Mouse (Mus musculus) liver (tissue): Measurements from ENCODE around the gene Ptprc.
A peak's percentile ranks its signal among the peaks of the same experiment; 100 is the strongest.

ENCODE experiments used
- DNase-seq: peaks from one replicate; pipeline ENCODE4 v3.0.0-alpha.2; 2020; ENCODE audit warnings: mixed read lengths

Ptprc gene

DNA sequence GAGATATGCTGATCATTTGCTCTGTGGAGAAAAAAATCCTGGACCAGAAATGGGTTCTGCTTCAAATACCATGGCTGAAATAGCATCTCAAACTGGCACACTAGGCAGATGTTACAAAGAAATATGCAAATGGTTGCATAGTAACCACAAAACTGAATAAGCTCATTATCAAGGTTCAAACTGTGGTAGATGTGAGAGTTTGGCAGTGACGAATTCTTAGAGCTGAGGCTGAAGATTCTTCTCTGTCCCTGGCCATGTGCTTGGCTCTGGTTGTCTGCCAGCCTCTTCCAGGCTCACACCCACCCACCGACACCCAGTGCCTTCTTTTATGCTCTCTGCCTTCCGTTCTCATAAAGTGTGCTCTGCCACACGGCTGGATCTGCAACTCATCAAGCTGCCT, 26.7 kb downstream of the Ptprc start:
- no peak for DNase-seq

DNA sequence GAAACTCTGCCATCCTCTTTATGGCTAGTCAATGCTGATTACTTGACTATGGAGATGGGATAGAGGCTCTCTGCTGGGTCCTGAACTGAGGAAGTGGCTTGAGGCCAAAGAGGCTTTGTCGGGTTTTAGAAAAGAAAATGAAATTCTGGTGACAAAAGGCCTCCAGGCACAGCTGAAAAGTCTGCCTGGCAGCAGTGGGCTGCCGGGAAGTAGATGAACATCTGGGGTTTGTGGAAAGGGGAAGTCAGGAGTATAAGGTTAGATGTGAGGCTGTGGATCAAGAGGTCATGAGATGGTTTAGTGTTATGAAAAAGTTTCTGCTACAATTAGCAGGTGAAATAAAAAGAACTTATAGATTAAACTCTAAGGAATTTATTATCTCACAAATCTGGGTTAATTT, 29.9 kb downstream of the Ptprc start:
- DNase-seq = no peak

DNA sequence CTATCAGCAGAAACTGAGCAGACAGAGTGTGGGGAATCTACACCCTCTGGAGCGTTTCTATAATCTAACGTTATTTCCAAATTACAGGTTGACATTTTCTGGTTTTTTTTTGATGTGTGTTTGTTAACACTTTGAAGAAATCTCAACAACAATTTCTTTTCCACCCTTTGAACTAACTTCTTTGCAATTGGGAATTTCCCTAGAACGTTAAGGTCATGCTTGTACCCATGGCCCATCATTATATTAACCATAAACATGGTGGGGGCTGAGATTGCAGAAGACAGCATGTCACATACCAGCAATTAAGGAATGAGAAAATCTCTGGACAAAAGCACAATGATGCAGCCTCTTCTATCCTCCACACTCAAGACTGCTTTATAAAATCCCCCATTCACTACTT, 30.4 kb downstream of the Ptprc start:
- no peak for DNase-seq

DNA sequence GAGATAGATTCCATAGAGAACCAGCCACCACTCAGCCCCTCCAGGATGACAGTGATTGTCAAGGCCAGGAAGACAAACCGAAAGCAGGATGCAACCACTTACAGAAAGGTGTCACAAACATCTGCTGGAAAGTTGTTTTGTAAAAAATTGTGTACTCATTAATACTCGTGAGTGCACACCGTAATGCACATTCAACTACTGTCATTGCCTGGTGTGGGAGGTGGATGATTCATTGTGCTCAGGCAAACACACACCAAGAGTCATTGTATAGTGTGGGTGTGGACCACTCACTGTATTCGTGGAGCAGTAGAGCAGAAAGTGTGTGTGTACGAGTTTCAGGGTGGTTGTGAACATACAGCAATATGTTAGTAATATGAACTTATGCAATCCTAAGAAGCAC, 31.1 kb downstream of the Ptprc start:
- DNase-seq = no peak

DNA sequence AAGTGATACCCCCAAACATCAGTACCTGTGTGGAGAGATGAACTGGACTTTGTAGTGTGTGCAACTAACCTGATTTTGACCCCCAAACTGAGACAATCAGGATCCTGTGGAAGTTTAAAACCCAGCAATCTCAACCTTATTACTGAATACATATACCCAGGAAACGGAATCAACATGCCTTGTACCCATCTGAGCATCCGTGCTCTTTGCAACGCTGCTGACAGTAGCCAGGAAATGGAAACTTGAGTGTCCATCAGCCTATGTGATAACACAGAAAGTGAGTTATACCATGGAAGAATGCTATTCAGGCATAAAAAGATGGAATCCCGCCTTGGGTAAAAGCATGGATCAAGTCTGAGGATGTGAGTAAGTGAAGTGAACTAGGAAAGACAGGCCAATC, 34.7 kb downstream of the Ptprc start:
- DNase-seq = no peak

DNA sequence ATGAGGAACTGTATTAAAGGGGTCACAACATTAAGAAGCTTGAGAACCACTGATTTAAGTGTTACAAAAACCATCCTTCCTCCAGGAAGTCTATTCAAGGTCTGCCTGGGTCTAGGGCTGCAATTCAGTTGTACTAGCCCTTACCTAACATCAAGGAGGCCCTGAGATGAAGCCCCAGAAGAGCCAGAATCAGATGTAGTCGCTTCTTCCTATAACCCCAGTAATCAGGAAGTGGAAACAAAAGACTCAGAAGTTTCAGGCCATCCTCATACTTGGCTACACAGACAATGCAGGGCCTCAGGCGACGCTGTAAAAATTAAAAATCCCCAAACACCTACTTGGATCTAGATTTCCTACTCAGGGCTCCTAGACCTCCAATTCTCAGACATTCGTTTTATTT, 37.8 kb downstream of the Ptprc start:
- no peak for DNase-seq

DNA sequence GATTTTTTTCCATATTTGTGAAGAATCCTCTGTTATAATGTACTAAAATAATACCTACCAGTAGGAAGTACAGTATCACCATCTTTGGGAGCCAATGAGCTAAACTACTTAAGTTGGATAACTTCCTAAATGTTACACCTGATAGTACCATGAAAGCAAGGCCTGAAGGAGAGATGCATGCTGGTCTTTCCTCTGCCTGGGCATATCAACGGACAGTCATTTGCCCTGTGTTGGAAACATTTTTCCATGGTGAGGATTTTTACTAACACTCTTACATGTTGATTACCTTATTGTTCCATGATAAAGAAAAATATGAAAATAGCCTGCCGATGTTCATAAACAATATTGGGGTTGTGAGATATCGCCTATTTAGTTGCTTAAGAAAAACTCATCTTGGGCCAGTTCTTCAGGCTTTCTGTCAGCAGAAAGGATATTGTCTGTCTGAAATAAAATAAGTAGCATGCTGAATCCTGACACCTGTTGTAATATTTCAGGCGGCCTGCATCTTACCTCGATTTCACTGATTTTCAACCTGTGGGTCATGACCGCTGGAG, 38.4 kb downstream of the Ptprc start:
- no peak for DNase-seq

DNA sequence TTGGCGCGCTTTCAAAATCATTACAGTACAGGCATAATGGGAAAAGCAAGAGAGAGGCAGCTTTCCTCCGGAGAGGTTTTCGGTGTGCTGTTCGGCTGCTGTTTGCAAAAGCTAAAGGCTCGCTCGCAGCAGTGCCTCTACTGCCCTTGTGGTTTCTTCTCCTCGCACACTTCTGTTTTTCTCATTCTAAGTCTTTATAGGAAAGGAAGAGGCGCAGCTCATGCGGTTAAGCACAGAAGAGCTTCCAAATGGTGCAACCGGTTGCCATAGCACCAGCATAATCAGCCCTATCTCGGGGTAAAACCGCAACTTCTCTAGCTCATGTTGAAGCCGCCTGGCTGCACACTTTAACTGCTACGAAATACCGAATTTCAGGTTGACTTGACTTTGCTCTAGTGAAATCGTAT, 39.1 kb downstream of the Ptprc start:
- peak; percentile 49 for DNase-seq

DNA sequence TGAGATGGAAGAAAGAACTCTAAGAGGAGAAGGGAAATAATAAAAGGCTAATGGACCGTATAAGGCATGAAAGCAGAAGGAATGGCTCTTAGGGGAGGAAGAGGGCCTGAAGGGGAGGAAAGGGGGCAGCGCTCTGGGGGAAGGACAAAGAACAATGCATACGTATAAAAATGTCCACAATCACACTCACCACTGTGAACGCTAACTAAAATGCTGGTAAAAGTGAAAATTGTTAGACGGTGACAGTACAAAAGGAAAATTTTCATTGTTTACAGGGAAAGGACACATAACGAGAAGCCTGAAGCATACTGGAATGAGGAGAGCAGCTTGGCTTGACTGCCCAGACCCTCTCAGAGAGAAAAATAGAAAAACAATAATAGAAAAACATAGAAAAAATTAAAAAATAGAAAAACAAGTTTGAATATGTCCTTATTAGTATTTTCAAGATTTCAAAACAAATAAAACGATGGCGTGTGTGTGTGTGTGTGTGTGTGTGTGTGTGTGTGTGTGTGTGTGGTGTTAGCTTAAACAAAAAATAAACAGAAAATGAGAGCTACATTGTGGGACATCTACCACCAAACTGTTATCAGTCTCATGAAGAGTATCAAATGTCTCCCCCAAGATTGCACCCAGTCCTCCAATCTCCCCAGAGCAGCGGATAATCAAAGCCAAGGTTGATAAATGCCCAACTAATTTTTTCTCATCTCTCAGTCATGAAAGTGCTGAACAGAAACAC, 39.7 kb downstream of the Ptprc start:
- no peak for DNase-seq

DNA sequence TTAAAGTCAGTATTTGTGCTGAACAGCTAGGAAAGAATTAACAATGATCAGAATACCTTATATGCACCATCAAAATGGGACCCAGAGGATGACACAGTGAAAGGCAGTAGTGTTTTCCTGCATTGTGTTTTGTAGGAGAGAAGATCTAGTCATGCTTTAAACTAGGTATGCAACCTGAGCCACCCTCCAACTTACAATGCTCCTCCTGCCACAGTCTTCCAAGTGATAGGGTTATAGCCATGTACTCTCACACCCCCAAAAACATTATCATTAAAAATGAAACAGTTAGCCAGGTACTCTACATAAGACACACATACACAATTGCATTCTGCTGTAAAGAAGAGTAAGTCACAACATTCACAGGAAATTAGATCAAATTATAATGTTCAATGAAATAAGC, 40.4 kb downstream of the Ptprc start:
- DNase-seq = no peak

DNA sequence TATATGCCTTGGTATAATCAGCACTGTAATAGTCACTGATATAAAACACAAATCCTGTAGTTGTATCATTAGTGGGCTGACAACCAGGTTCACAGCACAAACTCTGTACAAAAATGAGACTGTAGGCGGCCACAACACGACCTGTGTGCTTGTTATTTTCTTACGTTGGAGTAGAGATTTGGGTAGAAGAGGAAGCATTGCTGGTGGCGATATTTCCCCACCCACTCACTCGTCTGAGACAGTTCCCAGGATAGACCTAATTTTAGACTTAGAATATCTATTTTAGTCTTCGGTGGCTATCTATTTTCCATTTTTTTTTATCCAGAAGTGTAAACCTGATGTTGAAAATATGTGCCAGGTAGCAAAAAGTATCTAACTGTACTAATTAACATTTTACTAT, 41.2 kb downstream of the Ptprc start:
- DNase-seq = no peak

DNA sequence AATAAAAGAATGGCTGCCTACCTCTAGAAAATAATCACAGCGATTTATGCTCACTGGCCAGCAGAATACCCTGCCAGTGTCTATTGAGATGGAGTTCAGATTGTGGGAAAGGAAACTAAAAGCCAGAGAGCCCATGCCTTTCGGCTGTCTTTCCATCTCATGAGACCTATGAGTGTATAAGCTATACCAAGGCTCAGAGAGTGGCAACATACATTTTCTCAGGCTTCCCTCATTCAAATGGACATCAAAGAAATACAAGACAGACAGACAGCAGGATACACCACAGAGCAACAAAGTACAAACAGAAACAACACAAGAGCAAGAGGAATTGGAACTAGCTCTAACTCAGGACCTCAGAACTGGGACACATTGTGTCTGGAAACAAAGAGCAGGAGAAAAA, 43.8 kb downstream of the Ptprc start:
- DNase-seq = no peak

DNA sequence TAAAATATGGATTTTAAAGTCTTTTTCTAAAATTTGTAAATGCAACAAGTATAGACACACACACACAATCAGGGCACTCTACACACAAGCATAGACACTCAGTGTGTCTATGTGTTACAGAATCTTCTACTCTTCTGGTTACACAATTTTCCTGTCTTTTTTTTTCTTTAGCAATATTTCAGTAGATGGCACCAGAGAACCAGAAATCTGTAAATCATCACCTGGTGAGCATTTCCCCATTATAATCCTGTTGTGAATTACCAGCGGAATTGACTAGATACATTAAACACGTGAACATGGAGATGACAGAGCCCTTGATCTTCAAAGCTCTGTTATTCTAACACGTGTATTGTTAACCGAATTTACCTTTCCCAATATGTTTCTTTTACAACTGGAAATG, 45.4 kb downstream of the Ptprc start:
- no peak for DNase-seq

DNA sequence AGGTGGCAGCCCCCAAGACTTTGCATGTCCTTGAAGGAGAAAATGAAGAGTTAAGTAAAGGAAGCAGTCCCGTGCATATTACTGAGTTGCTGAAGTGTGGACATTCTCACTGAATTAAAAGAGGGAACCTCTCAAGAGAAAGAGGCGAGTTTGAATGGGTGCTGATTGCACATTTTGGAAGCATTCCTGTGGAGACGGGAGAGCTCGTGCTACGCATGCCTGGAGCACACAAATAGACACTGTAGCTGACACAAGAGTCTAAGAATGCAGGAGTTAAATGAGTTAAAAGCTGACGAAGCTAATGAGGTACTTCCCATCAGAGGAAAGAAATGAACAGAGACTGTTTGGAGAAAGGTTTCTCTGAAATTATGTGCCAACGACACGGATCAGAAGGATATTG, 48.7 kb downstream of the Ptprc start:
- no peak for DNase-seq

DNA sequence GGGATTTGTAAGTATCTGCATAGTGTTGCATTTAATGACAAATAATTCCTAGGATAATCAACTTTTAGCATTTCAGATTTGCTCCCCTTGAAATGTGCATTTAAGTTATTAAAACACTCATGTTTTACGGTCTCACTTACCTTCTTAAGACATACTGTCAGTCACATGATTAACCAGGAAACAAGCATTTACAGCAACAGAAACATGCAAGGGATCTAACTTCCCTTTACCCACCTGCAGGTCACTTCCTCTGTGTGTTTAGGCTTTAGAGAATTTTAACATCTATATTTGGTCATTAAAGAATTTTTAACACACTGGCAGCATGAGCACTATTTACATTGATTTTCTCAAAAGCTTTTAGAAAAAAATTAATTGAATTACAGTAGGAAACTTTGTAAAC, 50.2 kb downstream of the Ptprc start:
- no peak for DNase-seq

DNA sequence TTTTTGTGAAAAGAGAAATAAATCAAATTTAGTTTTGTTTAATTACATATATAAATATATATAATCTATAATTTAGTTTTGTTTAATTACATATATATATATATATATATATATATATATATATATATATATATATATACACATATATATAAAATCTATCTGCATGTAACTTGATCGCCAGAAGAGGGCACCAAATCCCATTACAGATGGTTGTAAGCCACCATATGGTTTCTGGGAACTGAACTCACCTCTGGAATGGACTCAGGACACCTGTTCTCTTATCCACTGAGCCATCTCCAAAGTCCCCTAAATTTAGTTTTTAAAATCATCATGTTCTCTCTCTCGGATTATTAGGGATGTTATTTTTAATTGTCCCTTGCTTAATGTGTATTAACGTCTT, 51.6 kb downstream of the Ptprc start:
- peak; percentile 10 for DNase-seq

DNA sequence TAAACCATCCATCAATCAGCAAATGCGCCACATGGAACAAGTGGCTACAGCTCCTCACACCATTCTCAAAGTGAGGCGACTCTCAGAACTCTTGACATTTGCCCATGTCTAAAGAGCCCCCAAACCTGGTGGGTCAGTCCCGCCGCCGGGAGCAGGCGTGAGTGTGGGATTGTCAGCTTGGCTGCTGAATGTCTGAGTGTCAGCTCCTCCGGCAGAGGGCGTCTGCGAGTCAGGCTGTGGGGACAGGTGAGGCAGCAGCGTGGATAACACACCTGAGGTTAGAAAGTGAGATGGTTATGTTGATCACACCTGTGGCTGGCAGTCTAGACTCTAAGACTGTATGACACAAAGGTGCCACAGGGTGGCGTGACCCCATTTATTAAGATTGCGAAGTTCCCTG, 55.6 kb downstream of the Ptprc start:
- DNase-seq = no peak

DNA sequence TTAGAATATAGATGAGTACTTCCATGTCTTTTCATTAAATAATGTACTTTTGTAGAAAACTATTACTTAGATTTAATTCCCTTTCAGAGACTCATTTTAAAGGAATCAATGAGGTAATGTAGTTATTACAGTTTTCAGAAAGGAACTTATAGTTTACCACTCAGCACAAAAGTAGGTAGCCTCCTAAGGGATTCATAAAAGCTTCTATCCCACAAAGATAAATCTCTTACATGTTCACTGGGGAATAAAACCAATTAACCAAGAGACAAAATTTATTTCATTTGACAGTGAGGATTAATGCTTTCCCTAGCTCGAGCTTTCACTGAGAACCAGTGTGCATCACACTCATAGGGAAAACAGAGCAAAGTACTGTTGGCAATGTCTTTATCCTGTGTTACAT, 82.3 kb downstream of the Ptprc start:
- no peak for DNase-seq

DNA sequence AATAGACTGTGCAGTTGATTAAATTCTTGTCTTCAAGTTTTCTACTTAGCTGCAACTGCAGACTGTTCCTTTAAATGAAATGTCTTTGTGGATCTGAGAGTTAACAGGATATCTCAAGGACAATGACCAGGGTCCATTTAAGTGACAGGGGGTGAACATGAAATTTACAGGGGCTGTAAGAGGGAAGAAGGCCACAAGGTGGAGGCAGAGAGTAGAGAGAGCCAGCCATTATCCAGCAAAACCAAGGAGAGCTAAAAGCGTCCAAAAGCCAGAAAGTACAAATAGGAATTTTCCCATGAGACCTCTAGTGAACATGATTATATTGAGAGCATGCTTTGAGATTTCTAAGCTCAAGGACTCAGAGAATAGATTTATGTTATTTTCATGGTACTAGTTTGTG, 89.7 kb downstream of the Ptprc start:
- DNase-seq = no peak

DNA sequence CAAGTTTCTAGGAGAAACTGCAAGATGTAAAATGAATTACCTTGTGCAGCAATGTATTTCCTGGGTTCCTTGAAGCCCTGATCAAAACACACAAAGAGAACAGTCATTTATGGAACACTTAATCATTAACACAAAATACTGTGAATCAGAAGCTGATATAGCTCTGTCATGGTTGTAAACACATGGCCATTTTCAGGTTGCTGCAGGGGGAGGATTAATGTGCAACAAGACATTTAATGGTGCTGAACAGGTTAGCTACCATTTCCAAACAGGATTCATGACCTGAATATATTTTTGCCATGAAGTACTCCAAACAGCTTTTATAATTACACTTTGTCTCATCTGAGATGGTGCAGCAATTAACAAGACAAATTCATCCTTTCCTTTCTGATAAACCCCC, 91.8 kb downstream of the Ptprc start:
- no peak for DNase-seq

DNA sequence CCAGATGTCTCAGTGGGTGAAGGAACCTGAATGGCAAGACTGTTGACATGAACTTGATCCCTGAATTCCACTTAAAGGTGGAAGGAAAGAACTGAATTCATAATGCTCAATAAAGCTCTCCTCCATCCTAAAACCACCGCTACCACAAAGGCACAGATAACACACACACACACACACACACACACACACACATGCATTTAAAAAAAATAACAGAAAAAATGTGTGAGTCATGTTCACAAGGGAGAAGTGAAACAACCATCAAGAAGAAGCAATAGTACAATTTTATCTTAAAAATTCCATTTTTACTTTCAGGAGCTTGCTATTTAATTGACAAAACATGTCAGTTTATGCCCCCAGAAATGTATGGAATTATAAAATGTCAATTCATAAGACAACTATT, 95.2 kb downstream of the Ptprc start:
- DNase-seq = no peak

DNA sequence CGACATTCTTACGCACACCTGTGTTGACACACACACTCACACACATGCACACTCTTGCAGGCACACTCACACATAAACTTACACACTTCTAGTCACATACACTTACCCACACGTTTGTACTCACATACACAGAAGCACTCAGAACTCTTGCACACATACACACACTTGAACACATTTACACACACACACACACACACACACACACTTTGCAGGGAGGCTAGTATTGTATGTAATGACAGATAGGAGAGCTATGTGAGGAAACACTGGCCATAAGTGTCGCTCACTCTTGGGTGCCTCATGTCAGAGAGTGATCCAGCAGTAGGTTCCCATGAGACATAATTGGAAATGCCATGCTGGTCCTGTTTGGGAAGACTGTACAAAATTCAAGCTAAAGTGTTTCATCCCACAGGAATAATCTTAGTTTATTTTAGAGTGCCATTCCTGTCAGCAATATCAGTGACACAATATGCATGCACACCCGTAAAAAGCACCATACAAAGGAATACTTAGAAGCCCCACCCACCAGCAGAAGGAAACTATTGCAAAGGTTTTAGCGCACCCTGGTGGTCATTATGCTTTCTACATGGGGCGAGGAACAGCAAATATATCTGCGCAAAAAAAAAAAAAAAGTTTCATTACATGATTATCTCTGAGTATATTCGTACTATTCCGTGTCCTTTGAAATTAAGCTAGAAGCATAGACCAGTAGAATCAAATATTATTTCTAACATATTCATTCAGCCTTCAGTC, 131.1 kb downstream of the Ptprc start:
- peak; percentile 73 for DNase-seq

DNA sequence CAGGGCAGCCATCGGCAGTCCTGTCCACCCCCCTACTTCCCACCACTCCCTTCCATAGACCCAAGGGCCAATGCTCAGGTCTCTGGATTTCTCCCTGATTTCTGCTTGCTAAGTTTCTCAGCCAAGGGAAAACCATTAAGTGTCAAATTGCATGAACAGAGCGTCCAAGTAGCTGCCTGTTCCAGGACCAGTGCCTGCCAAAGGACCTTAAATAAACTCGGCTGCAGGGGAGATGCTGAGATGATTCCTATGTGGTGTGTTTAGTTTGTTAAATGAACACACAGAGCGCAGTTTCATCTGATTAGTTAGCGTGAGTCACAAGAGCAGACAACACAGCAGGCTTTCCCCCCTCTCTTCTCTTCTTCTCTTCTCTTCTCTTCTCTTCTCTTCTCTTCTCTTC, 135.0 kb downstream of the Ptprc start:
- DNase-seq = no peak

DNA sequence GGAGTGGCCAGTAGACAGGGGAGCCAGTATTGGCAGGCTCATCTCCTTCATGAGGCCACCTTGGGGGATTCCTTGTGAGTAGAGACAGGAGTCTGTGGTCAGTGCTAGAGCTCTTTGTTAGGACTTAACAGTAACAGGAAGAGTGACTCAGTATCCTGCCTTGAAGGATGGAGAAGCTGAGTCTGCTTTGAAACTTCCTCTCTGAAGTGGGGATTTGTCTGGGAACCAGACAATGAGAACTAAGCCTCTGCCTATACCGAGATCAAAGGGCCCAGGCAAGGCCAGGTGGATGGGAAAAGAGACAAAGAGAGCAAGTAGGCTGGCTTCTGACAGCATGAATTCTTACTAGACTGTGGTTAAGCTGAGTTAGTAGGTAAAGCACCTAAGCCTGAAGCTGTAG, 136.3 kb downstream of the Ptprc start:
- no peak for DNase-seq

DNA sequence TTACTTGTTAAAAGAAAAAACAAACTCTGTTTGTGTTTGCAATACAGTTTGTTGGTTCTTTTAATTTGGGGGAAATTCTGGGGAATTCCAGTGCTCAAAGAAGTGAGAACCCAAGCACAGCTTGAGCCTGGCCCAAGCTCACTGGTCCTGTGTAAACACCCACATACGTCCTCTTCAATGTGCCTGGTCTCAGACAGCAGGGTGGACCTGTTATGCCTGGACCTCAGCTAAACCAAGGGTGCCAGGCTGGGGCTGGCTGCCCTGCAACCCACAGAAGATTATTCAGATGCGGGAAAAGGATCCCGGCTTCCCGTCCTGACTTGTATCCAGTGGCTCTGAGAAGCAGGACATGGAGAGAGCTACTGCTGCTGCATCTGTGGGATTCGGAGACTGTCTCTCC, 138.0 kb downstream of the Ptprc start:
- no peak for DNase-seq
